Mouse (Mus musculus) embryo, embryonic 10 days (tissue): ENCODE measurements around the gene Traf2.
A peak's percentile ranks its signal among the peaks of the same experiment; 100 is the strongest.

Source experiments
- DNase-seq: peaks from one replicate; pipeline ENCODE4 v3.0.0-alpha.2; 2015; ENCODE audit warnings: low spot score

The Traf2 gene

GRCm38 (mm10) chr2:25546811-25547491 lies at the start of gene Traf2:
Traf2 (minus strand) TSS chr2:25546940.
- DNase-seq, result peak; percentile 99

GRCm38 (mm10) chr2:25591863-25592262 lies 45.1 kb upstream of the Traf2 start:
- peak; percentile 22 for DNase-seq

DNA sequence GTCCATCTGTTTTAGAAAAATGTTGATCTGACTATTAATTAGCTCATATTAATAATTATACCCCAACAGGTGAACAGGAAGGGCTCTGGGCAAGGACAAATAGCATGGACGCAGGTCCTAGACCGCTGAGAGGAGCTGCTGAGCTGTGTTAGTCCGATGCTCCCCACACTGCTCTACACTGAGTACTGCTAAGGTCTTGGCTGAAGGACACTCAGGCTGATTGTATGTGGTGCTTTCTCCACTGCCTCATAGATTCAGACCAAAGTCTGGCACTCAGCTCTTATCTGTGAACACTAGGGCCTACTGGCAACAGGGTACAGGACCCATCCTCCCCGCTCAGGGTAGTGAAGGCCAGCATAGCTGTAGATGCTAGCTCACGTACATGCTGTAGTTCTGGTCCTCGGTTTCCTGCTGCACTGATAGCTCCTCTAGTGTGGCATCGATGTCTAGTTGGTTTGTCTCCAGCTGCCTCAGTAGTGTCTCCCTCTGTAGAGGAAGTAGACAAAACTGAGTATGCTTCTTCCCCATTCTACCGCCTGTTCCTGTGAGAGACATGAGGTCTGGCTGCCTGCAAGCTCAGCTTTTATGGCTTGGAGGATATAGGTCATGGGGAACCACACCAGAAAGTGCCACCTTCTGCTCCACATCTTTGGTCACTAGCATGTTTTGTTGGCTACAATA lies 41.6 kb upstream of the Traf2 start:
- no peak for DNase-seq

GRCm38 (mm10) chr2:25587290-25587689 lies 40.5 kb upstream of the Traf2 start:
- DNase-seq, result no peak

DNA sequence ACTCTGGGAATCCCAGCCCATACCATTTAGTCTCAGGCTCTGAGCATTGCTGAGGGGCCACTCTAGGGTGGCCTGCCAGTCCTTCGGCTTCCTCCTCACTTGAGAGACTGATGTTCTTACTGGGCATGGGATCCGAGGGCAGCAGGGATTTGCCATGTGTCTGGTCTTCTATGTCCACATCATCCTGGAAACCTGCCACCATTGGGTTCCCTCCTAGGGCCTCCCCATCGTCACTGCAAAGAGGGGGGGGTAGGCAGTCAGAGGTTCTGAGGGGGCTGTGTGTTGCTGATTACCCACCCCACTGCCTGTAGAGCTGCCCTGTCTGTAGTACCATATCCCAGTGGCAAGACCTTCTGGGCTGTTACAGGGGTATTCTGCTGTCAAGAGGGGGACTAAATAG lies 38.9 kb upstream of the Traf2 start:
- no peak for DNase-seq

DNA sequence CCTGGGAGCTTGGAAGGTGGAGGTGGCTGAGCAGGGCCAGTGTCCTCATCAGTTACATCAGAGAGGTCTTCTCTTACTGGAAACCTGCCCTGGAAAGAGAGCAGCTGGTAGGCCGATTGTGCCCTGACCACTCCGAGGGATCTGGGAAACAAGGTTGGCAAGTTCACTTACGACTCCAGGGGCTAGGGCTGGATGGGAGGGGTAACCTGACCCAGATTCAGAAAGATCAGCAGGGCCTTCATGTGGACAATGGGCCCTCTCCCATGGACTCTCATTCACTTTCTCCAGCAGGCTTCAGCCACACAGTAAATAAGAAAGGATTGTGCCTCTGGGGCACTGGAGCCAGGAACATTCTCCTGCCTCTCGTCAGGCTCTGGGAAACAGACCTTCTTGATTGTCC lies 38.1 kb upstream of the Traf2 start:
- no peak for DNase-seq

DNA sequence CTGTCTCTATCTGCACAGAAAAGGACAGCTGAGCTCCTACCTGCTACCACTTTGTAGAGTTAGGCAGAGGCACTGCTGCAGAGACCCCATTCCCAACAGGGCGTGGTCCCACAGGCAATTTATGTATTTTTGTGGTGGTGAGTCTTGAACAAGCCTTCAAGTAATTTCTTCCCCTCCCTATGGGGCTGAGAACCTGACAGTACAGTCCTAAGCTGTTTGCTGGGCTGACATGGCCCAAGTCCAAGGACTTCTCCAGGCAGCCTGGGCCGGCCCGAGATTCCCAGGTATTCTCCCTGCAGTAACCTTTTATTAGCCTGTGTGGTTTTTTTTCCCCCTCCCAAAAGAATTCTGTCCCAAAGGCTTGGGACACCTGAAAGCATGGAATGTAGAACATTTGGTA lies 37.4 kb upstream of the Traf2 start:
- DNase-seq, result no peak

- no peak for DNase-seq
Observed at GRCm38 (mm10) chr2:25583571-25583970, 36.8 kb upstream of the Traf2 start.

DNA sequence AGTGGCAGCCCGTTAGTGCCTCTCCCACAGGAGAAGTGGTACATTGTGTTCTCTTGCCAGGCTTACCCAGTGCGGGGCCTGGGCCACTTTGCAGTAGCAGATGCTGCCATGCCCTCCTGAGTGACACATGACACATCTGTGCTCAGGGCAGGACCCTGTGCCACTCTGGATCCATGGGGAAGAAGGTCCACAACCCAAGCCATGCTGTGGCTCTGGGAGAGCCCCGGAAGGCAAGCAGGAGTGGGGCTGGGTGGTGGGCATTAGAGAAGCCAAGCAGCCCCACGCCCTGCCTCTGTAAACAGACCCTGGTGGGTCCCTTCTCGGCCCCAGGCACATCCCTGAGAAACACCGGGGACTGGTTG lies 36.4 kb upstream of the Traf2 start:
- no peak for DNase-seq

DNA sequence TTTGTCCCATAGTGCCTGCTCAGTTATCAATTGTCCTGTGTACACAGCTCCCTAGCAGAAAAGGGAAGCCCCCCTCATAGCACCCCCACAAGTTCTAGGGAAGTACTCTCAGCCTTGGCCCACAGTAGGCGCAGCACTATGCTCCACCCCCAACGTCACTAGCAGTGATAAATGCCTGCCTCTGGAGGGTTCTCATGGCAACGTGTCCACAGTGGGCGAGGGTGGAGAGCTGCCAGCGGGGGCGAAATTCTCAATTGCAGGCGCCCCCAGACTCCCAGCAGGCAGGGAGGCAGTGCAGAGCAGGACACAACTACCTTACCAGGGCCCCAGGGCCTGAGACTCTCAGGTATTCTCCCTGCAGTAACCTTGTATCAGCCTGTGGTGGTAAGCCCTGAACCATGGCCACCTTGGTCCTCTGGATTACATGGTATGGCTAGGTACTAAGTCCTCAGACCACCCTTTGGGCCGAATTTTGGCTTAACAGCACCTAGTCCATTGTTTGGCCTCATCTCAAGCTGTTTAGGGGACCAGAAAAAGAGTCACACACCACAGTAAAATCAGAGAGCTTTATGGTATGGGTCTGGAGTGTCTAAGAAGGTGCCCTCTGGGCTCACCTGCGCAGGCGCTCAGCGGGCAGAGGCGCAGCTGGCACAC lies 35.9 kb upstream of the Traf2 start:
- DNase-seq, result peak; percentile 41

DNA sequence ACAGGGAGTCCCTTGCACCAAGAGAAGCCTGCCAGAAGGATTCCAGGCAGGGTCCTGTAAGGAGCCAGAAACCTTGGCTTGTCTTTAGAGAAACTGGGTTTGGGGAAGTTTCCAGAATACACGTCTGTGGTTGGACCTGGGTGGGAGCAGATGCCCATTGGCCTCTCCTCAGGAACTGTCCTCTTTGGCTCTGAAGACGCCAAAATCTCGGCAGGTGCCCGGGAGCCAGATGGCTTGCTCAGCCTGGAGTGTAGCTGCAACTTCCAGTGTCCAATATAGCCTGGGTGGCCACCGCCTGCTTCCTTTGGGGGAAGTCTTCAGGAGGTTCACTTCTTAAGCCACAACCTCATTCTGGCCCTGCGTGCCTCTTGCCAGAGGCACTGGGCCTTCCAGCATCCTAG lies 35.2 kb upstream of the Traf2 start:
- DNase-seq, result no peak

- DNase-seq, result peak; percentile 80
Observed at GRCm38 (mm10) chr2:25581294-25581864, 34.6 kb upstream of the Traf2 start, which contains the start of gene Ajm1. Ajm1 (minus strand) TSS chr2:25581757.

DNA sequence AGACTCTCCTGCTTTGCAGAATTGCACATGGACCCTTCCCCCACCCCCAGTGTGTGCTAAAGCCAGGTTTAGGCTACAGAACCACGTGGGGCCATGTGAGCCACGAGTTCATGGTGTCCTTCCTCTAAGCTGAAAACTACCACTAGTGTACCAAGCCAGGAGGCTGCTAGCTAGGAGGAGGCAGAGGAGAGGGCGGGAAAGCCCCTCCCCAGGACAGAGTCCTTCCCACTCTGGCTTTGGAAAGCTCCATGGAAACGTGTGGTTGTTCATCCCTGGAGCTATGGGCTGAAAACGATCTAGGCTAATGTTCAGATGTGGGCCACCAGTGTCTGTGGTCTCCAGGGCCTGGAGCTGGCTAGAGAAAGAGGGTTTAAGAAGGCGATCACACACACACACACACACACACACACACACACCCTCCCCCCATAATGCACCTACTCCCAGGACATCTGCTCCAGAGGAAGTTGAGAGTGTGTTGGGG lies 33.9 kb upstream of the Traf2 start:
- no peak for DNase-seq

- peak; percentile 72 for DNase-seq
Observed at GRCm38 (mm10) chr2:25579737-25580460, 33.2 kb upstream of the Traf2 start.

DNA sequence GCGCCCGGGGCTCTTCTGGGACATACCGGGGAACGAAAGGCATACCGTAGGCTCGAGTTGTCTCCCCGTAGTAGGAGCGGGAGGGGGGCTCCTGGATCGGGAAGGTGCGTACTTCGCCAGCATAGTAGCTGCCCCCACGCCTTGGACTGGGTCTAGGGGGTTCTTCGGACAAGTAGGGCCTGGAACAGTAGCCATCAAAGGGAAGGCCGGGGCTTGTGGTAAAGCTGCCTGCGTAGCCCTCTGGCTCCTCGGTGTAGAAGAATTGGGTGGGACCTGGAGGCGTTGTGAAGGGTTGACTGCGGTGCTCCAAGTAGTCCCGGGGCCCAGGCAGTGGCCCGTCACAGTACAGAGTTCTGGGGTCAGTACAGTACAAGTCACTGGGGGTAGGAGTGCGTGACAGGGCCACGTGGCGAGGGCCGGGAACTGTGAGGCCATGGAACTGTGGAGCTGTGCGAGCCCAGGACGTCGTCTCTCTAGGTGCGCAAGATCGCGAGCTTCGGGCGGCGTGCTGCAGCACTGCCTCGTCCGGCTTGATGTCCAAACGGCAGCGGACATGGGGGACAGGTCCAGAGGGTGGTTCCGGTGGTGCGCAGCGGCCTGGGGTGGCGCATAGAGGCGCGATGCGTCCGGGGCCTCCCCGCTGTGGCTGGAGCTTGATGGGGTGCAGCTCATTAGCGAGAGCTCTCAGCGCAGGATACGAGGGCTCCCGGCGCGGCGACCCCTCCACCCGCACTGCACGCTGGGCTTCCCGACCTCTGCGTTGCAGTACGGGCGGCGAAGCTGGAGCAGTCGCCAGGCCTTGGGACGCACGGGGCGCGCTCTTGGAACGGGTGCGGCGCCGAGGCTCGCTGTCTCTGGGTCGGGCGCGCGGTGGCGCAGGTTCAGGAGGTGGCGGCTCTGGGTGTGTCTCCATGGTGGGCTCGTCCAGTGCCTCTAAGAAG lies 32.3 kb upstream of the Traf2 start:
- DNase-seq, result peak; percentile 23

DNA sequence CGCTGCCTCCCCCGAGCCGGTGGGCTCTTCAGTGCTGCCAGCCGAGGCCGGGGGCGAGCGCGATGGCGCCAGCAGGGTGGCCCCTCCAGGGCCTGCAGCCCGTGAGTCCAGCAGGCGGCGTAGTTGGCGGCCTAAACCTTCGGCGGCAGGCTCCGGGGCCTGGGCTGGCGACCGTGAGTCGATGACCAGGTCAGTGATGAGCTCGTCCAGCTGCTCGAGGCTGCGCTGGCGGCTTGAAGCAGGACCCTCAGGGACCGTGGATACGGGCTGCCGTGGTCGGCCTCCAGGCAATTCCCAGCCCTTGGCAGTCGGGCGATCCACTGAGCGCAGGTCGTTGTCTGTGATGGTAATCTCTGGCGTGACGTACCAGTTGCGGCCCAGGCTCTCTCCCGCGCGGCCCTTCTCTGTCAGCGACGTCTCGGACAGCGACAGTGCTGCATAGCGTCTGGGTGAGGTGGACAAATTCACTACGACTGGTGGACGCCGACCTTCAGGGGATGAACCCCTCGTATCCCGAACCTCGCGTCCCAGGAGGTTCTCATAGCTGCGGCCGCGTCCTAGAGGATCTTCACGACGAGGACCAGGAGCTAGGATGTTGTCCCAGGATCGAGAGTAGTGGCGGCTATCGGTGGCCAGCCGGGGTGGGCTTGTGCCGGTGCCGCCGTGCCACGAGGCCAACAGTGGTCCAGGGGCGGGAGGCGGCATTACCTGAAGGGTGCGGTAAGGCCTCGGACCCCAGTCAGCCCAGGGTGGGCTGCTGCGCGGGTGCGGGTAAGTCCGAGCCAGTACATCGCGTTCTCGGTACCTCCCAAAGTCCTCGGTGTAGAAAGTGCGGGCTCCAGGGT lies 31.4 kb upstream of the Traf2 start:
- peak; percentile 70 for DNase-seq

- DNase-seq, result peak; percentile 35
Observed at GRCm38 (mm10) chr2:25576965-25577891, 30.5 kb upstream of the Traf2 start.

DNA sequence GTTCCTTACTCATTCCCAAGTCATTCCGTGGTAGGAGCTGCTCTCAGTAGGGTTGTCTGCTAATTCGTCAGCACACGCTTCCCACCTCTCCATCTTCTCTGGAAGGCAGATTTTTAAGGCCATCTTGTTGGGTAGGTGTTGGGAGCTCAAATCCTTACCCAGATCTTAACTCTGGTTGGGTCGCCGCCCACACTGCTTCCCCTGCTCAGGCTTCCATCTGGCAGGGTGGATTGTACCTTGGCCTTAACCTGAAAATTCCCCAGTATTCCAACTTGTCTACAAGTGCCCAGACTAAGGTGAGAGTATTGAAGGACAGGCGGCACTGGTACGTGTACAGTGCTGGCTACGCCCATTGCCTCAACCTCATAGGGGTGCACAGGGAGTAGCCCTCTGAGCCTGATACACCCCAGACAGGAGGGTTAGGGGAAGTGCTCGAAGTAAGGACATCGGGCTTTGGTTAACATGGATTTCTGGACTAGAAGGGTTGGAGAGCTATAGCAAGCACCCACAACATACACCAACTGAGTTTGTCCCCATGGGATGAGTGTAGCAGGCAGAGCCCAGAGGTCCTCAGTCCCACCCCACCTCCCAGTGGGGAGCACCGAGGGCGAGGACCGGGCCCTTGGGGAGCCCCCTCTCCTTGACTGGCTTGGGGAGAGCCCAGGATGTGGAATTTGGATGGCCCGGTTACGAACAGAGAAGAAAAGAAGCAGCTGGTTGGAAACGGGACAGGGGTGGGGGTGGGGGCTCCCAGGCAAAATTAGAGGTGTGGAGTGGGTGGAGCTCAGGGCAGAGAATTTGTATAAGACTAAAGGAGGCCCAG lies 29.5 kb upstream of the Traf2 start:
- no peak for DNase-seq
